Mouse (Mus musculus) kidney, adult 2 months (tissue): ENCODE measurements around the gene Ldb1.

Experiments used
- CTCF ChIP-seq: fragments of 200-500 bp; conservative IDR thresholded peaks from 2 replicates; pipeline ENCODE4 v1.5.1; 2011; ENCODE audit warnings: low read depth, mild to moderate bottlenecking, control low read depth, low read length, moderate library complexity, mixed read lengths; ENCODE audit not compliant: insufficient read depth, insufficient read length
- POLR2A ChIP-seq: fragments of 200-500 bp; IDR thresholded peaks from one replicate; pipeline ENCODE4 v1.6.1; 2011; ENCODE audit warnings: low read depth, low read length, control low read depth

- TF ChIP-seq POLR2A, result no peak
- peak; percentile 35; the same call in 1 of the 2 replicates for TF ChIP-seq CTCF
Measured at GRCm38 (mm10) chr19:46028747-46029320, 16.2 kb downstream of the Ldb1 start.
